Mouse (Mus musculus): ENCODE data around the gene Slc38a5.
A peak's percentile ranks its signal among the peaks of the same experiment; 100 is the strongest.

Gene Slc38a5

DNA sequence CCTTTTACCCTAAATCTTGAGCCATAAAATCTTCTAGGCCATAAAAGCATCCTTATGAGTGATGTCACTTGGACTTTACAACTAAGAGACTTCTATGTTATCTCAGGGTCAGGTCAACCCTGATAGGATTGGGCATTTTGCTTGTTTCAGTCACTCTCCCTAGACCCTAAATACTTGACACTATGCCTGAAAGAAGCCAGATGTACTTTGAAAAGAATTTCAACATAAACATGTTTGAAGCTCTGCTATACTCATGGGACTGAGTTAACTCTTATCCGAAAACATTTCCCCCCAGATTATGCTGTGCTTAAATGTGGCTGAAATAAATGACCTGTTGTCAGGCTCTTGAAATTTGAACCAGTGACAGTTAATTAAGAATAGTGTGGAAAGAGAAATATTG, 38.4 kb downstream of the Slc38a5 start:
- DNase-seq (ENCODE audit: low read depth, low spot score): no peak

DNA sequence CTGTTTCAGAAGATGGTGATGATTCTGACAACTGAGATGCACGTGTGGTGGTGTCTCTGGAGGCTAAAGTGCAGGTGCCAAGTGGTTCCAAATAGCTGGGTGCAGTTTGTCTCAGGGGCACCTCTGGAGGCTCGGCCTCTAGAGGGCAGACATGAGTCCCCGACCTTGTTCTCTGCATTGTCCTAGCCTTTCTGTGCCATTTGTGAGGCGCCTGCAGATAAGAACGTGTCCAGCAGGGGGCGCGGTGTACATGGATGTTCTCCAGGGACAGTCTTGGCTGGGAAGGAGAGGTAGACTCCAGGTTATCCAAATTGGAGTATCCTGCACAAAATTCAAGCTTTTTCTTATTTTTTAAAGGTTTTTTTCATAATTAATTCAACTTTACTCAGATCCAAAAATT, 44.0 kb downstream of the Slc38a5 start:
- peak; percentile 72 for DNase-seq (ENCODE audit: low read depth, low spot score)

DNA sequence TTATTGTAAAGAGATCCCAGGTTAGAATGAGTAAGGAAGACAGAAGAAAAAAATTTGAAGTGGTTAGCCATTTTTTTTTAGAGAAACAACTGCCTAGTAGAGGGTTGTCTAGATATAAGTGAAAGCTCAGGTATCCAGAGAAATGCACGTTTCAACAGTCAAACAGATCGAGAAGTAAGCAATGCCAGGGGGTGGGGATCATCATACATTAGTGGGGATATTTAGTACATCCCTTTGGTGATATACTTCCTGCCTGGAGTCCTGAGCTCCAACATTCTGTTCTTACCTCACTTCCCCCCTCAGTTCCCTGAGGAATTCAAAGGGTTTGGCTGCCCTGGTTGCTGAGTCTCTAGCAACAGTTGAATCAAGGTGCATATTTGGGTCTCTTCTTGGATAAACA, 56.2 kb downstream of the Slc38a5 start, which contains the start of gene Ssxb10:
Ssxb10 (plus strand) TSS at position 301 of the 400 bp plus-strand sequence.
- no peak for DNase-seq (ENCODE audit: low read depth, low spot score)

All from A20 (cell line).